In the genomic region with DNA sequence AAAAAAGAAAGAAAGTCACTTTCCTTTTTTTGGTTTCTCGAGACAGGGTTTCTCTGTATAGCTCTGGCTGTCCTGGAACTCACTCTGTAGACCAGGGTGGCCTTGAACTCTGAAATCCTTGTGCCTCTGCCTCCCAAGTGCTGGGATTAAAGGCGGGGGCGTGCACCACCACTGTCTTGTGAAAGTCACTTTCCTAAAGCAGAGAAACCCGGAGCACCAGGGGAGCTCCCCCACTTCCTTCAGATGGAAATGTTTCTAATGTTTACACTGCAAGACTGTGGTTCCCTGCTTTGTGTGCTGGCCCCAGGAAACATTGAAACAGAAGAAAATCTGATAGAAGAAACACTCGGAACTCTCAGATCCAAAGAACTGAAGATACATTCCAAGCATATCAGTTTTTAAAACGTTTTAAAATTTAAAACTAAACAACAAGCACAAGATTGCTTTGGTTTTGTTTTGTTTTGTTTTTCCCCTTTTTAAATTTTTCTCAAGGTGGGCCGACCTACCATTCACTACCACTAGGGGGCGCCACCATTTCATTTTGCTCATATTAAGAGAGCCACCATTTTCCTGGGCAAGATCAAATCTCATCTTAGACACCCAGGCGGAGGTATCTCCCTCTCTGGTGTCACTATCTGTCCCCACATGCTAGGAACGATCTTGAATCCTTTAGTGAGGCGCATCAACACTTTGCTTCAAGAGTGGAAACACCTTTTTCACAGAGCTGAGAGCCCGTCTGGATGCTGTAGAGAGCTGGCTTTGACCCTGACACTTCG, we compare ENCODE assay signal across 12 mouse cellular contexts. TPM values are rescaled to one million over a fixed set of nuclear protein-coding genes. Genes with fewer than 3 reads are reported as not detected.
DNase-seq lines count a peak whose midpoint lies in the region; ATAC-seq and TF ChIP-seq lines count a peak whose summit lies in the region.
"Had no signal": no experiment of that assay in that cellular context is flagged by ENCODE, and none has a peak within 500 bp of the region (broad histone marks: within the 10 kb centered on the region; RNA-seq: fewer than 3 reads in every experiment).

No protein-coding gene starts in this region.

- no peak overlapping the region for H3K27ac ChIP-seq in kidney, postnatal 0 days
- H3K27ac ChIP-seq in liver, postnatal 0 days (ENCODE audit: low read depth), result no peak overlapping the region
- H3K27ac ChIP-seq in hindbrain, embryonic 10.5 days, result no peak overlapping the region
- H3K27ac ChIP-seq in cerebellum, adult 2 months (ENCODE audit: insufficient read depth, low read length), result no peak overlapping the region
- H3K27ac ChIP-seq: forebrain, embryonic 13.5 days; lung, embryonic 15.5 days had no signal

- no peaks in the 10 kb centered on the region for H3K36me3 ChIP-seq in kidney, postnatal 0 days (ENCODE audit: insufficient read depth, low read length)
- H3K36me3 ChIP-seq in liver, postnatal 0 days (replicated peaks; ENCODE audit: insufficient read depth, low read length), result 0 out of 2 replicates have a peak, but pooled peaks cover 2% of the 10 kb centered on the region
- H3K36me3 ChIP-seq in hindbrain, embryonic 10.5 days, result no peaks in the 10 kb centered on the region
- H3K36me3 ChIP-seq: lung, embryonic 15.5 days had no signal

- H3K4me1 ChIP-seq in kidney, postnatal 0 days (replicated peaks; ENCODE audit: insufficient read depth, low read length), result no peaks in the 10 kb centered on the region
- H3K4me1 ChIP-seq in liver, postnatal 0 days (ENCODE audit: insufficient read depth), result no peaks in the 10 kb centered on the region
- no peaks in the 10 kb centered on the region for H3K4me1 ChIP-seq in hindbrain, embryonic 10.5 days (replicated peaks)
- H3K4me1 ChIP-seq in cerebellum, adult 2 months (ENCODE audit: control insufficient read depth, insufficient read depth, low read length), result no peaks in the 10 kb centered on the region
- H3K4me1 ChIP-seq: forebrain, embryonic 13.5 days had no signal

- H3K27me3 ChIP-seq in kidney, postnatal 0 days (ENCODE audit: insufficient read depth, low read length), result no peaks in the 10 kb centered on the region
- no peaks in the 10 kb centered on the region for H3K27me3 ChIP-seq in liver, postnatal 0 days (ENCODE audit: insufficient read depth, low read length)
- H3K27me3 ChIP-seq in hindbrain, embryonic 10.5 days (ENCODE audit: insufficient read depth, poor library complexity, severe bottlenecking), result no peaks in the 10 kb centered on the region
- no peaks in the 10 kb centered on the region for H3K27me3 ChIP-seq in cerebellum, adult 2 months (ENCODE audit: control insufficient read depth, insufficient read depth, low read length)
- H3K27me3 ChIP-seq: forebrain, embryonic 13.5 days had no signal

- ATAC-seq in kidney, postnatal 0 days (replicated peaks; ENCODE audit: low FRiP score, low read depth), result no peak
- no peak for ATAC-seq in liver, postnatal 0 days
- ATAC-seq: forebrain, embryonic 13.5 days had no signal

- peak; percentile 42; the same call in 1 of the 2 replicates for TF ChIP-seq CTCF in kidney, postnatal 0 days (IDR thresholded peaks at IDR 0.05; ENCODE audit: low read depth)
- TF ChIP-seq CTCF in liver, postnatal 0 days (IDR thresholded peaks at IDR 0.05; ENCODE audit: low read depth), result peak; percentile 66
- no peak for TF ChIP-seq CTCF in cerebellum, adult 2 months (IDR thresholded peaks at IDR 0.05; ENCODE audit: borderline replicate concordance, insufficient read depth, low read depth, low read length)

- no peak for TF ChIP-seq POLR2A in cerebellum, adult 2 months (IDR thresholded peaks at IDR 0.05; ENCODE audit: borderline replicate concordance, insufficient read depth, low read length)

- TF ChIP-seq EP300 in liver, postnatal 0 days (IDR thresholded peaks at IDR 0.05; ENCODE audit: low read depth), result no peak

- H3K9me3 ChIP-seq in kidney, postnatal 0 days (replicated peaks; ENCODE audit: low read length), result no peaks in the 10 kb centered on the region
- H3K9me3 ChIP-seq in liver, postnatal 0 days (ENCODE audit: low read length), result no peaks in the 10 kb centered on the region
- H3K9me3 ChIP-seq in hindbrain, embryonic 10.5 days, result no peaks in the 10 kb centered on the region
- H3K9me3 ChIP-seq: forebrain, embryonic 13.5 days; lung, embryonic 15.5 days had no signal

- no peak overlapping the region for H3K4me2 ChIP-seq in kidney, postnatal 0 days (ENCODE audit: low read length)
- no peak overlapping the region for H3K4me2 ChIP-seq in liver, postnatal 0 days (ENCODE audit: low read depth, low read length)
- H3K4me2 ChIP-seq: forebrain, embryonic 13.5 days; lung, embryonic 15.5 days had no signal

- H3K4me3 ChIP-seq in kidney, postnatal 0 days (replicated peaks; ENCODE audit: low read depth, low read length), result no peak overlapping the region
- H3K4me3 ChIP-seq in liver, postnatal 0 days (ENCODE audit: low read depth, low read length), result no peak overlapping the region
- H3K4me3 ChIP-seq in hindbrain, embryonic 10.5 days, result no peak overlapping the region
- no peak overlapping the region for H3K4me3 ChIP-seq in cerebellum, adult 2 months (replicated peaks; ENCODE audit: insufficient read depth, low read depth, low read length)
- H3K4me3 ChIP-seq: forebrain, embryonic 13.5 days; lung, embryonic 15.5 days had no signal

- no peak for DNase-seq in kidney, postnatal 0 days (ENCODE audit: low spot score)
- no peak for DNase-seq in kidney, postnatal 4 days
- DNase-seq in B cell, adult 2 months, result peak; percentile 63 to 65
- peak; percentile 36 for DNase-seq in adipocyte (ENCODE audit: low spot score)
- no peak for DNase-seq in liver, postnatal 0 days
- DNase-seq in frontal cortex, postnatal 14 days (ENCODE audit: low spot score in 2 of 2), result no peak
- DNase-seq in hindbrain, embryonic 10.5 days (ENCODE audit: low spot score), result no peak
- DNase-seq in cerebellum, adult 2 months, result no peak
- DNase-seq: adrenal gland, postnatal 36 days; heart, adult 18-20 months had no signal

- WGBS in kidney, postnatal 0 days, result 72% methylated on average over 13 of the region's 13 CpGs
- 56% methylated on average over 13 of the region's 13 CpGs for WGBS in liver, postnatal 0 days (ENCODE audit: insufficient replicate concordance)
- WGBS in hindbrain, embryonic 10.5 days, result 70% methylated on average over 13 of the region's 13 CpGs
- WGBS in cerebellum, adult 2 months, result 67% methylated on average over 13 of the region's 13 CpGs

- H3K9ac ChIP-seq in kidney, postnatal 0 days (ENCODE audit: low read depth, low read length), result no peak overlapping the region
- no peak overlapping the region for H3K9ac ChIP-seq in liver, postnatal 0 days (replicated peaks)
- H3K9ac ChIP-seq: forebrain, embryonic 13.5 days; lung, embryonic 15.5 days had no signal

RNA-seq across cellular contexts. Expression of gene Marc1, which starts 24.5 kb away (rescaled TPM):
- 0.23 and 0.29 TPM in 2 replicates for polyA plus RNA-seq in kidney, postnatal 0 days (2015; fragmentation: Nextera tagmentation; extraction: Ambion mirVana)
- 204 and 234 TPM in 2 replicates for polyA plus RNA-seq in liver, postnatal 0 days (2015; fragmentation: Nextera tagmentation; extraction: Ambion mirVana)
- polyA plus RNA-seq in hindbrain, embryonic 10.5 days (2016; fragmentation: Nextera tagmentation; extraction: Ambion mirVana), result 0.12 TPM in 1 of 2 replicates, not detected in the other
- polyA plus RNA-seq in cerebellum, adult 2 months (2012; rRNA removed), result 0.16 TPM in 1 of 2 replicates, not detected in the other

RNA-seq across cellular contexts. Expression of gene Hlx, which starts 54.1 kb away (rescaled TPM):
- polyA plus RNA-seq in kidney, postnatal 0 days (2015; fragmentation: Nextera tagmentation; extraction: Ambion mirVana), result 12.1 and 12.7 TPM in 2 replicates
- 8.3 and 9.7 TPM in 2 replicates for polyA plus RNA-seq in liver, postnatal 0 days (2015; fragmentation: Nextera tagmentation; extraction: Ambion mirVana)
- polyA plus RNA-seq in hindbrain, embryonic 10.5 days (2016; fragmentation: Nextera tagmentation; extraction: Ambion mirVana), result 4.7 and 6.9 TPM in 2 replicates
- 0.60 and 1.1 TPM in 2 replicates for polyA plus RNA-seq in cerebellum, adult 2 months (2012; rRNA removed)

RNA-seq across cellular contexts. Expression of gene Marc2, which starts 59.7 kb away (rescaled TPM):
- 318 and 327 TPM in 2 replicates for polyA plus RNA-seq in kidney, postnatal 0 days (2015; fragmentation: Nextera tagmentation; extraction: Ambion mirVana)
- 608 and 698 TPM in 2 replicates for polyA plus RNA-seq in liver, postnatal 0 days (2015; fragmentation: Nextera tagmentation; extraction: Ambion mirVana)
- polyA plus RNA-seq in hindbrain, embryonic 10.5 days (2016; fragmentation: Nextera tagmentation; extraction: Ambion mirVana), result 85.9 and 87.8 TPM in 2 replicates
- polyA plus RNA-seq in cerebellum, adult 2 months (2012; rRNA removed), result 64.9 and 76.3 TPM in 2 replicates

Comparison
In these comparisons a context has a peak if more than half of its experiments do, and no peak if none do; other contexts are left out.
1. DNase-seq: peak in B cell, adult 2 months (2 of 2) and adipocyte (single experiment); none in kidney, postnatal 0 days (single experiment), kidney, postnatal 4 days (0 of 2), liver, postnatal 0 days (single experiment), frontal cortex, postnatal 14 days (0 of 2), hindbrain, embryonic 10.5 days (single experiment) and cerebellum, adult 2 months (0 of 2).
2. RNA of gene Marc1, which starts 24.5 kb away (polyA plus RNA-seq): 204 to 234 TPM in liver, postnatal 0 days; 0.23 to 0.29 TPM in kidney, postnatal 0 days, 0.16 TPM in cerebellum, adult 2 months and 0.12 TPM in hindbrain, embryonic 10.5 days; every median in the first group is over 100 times any median in the second.